16 mouse cellular contexts compared by ENCODE assay signal in genomic region chr13:3877185-3877584, GRCm38 (mm10). TPM values are rescaled to one million over a fixed set of nuclear protein-coding genes. Genes with fewer than 3 reads are reported as not detected.
A peak's percentile ranks its signal among the peaks of the same experiment; 100 is the strongest.
DNase-seq lines count a peak whose midpoint lies in the region; ATAC-seq and TF ChIP-seq lines count a peak whose summit lies in the region.
"Had no signal": no experiment of that assay in that cellular context is flagged by ENCODE, and none has a peak within 500 bp of the region (broad histone marks: within the 10 kb centered on the region; RNA-seq: fewer than 3 reads in every experiment).

No protein-coding gene starts in this region.

- WGBS in heart, embryonic 10.5 days = 66% methylated on average over 6 of the region's 6 CpGs
- WGBS in liver, embryonic 12.5 days (ENCODE audit: insufficient replicate concordance) = 55% methylated on average over 6 of the region's 6 CpGs
- WGBS in hindbrain, postnatal 0 days = 66% methylated on average over 6 of the region's 6 CpGs

- H3K4me1 ChIP-seq in heart, embryonic 10.5 days = peaks cover 15% of the 10 kb centered on the region
- H3K4me1 ChIP-seq in liver, embryonic 12.5 days = peaks cover 27% of the 10 kb centered on the region
- no peaks in the 10 kb centered on the region for H3K4me1 ChIP-seq in hindbrain, postnatal 0 days (ENCODE audit: insufficient read depth, low read length)

- no peak overlapping the region for H3K4me2 ChIP-seq in liver, embryonic 12.5 days
- no peak overlapping the region for H3K4me2 ChIP-seq in hindbrain, postnatal 0 days (ENCODE audit: low read depth, low read length)

- no peak for DNase-seq in heart, embryonic 10.5 days (ENCODE audit: low spot score)
- DNase-seq in heart, postnatal 4 days = no peak
- no peak for DNase-seq in liver
- DNase-seq in hindbrain, postnatal 0 days (ENCODE audit: low spot score) = no peak
- DNase-seq in left cerebral cortex, adult 9 months (ENCODE audit: low spot score in 2 of 2) = no peak
- DNase-seq: adrenal gland, adult 2 months; cerebellum, adult 11-12 months; heart, postnatal 14 days; lung, adult 18-20 months; thymus, postnatal 36 days had no signal

- ATAC-seq in liver, embryonic 12.5 days = peak; percentile 57
- peak; percentile 39; the same call in 1 of the 2 replicates for ATAC-seq in hindbrain, postnatal 0 days
- 0 out of 2 replicates have a peak, but pooled peaks have one; percentile 40 for ATAC-seq in monocyte, adult 5-6 weeks (replicated peaks; ENCODE audit: insufficient number of reproducible peaks, low FRiP score, low TSS enrichment, poor library complexity, severe bottlenecking)
- no peak for ATAC-seq in inflammation-experienced regulatory T-cells, adult 6 months

- no peak overlapping the region for H3K4me3 ChIP-seq in heart, embryonic 10.5 days
- H3K4me3 ChIP-seq in liver, embryonic 12.5 days = no peak overlapping the region
- no peak overlapping the region for H3K4me3 ChIP-seq in hindbrain, postnatal 0 days (ENCODE audit: low read length)

- peak overlapping the region; percentile 64 for H3K27ac ChIP-seq in heart, embryonic 10.5 days
- peak overlapping the region; percentile 8; the same call in 1 of the 2 replicates for H3K27ac ChIP-seq in liver, embryonic 12.5 days
- H3K27ac ChIP-seq in hindbrain, postnatal 0 days = no peak overlapping the region

- TF ChIP-seq CTCF in hindbrain, postnatal 0 days (IDR thresholded peaks at IDR 0.05; ENCODE audit: low read depth) = no peak

- H3K9ac ChIP-seq in liver, embryonic 12.5 days = no peak overlapping the region; the same call in 1 of the 2 replicates
- no peak overlapping the region for H3K9ac ChIP-seq in hindbrain, postnatal 0 days (replicated peaks; ENCODE audit: low read length)

- H3K27me3 ChIP-seq in heart, embryonic 10.5 days (ENCODE audit: insufficient read depth, poor library complexity, severe bottlenecking) = no peaks in the 10 kb centered on the region
- H3K27me3 ChIP-seq in liver, embryonic 12.5 days (replicated peaks) = no peaks in the 10 kb centered on the region
- no peaks in the 10 kb centered on the region for H3K27me3 ChIP-seq in hindbrain, postnatal 0 days (ENCODE audit: insufficient read depth, low read length)

- H3K36me3 ChIP-seq in heart, embryonic 10.5 days = peaks cover 20% of the 10 kb centered on the region
- H3K36me3 ChIP-seq in liver, embryonic 12.5 days = peaks cover 20% of the 10 kb centered on the region
- H3K36me3 ChIP-seq in hindbrain, postnatal 0 days (ENCODE audit: insufficient read depth, low read length) = no peaks in the 10 kb centered on the region

- no peaks in the 10 kb centered on the region for H3K9me3 ChIP-seq in heart, embryonic 10.5 days
- no peaks in the 10 kb centered on the region for H3K9me3 ChIP-seq in liver, embryonic 12.5 days (replicated peaks)
- H3K9me3 ChIP-seq in hindbrain, postnatal 0 days (ENCODE audit: low read length) = no peaks in the 10 kb centered on the region

RNA-seq across cellular contexts. Expression of gene Calm5, which starts 23.2 kb away (rescaled TPM):
- polyA plus RNA-seq in heart, embryonic 10.5 days (2016; fragmentation: Nextera tagmentation; extraction: Ambion mirVana) = not detected in 2 replicates
- total RNA-seq in heart, postnatal 4 days (2021) = not detected
- not detected in 2 replicates for polyA plus RNA-seq in liver, embryonic 12.5 days (2016; fragmentation: Nextera tagmentation; extraction: Ambion mirVana)
- not detected in 2 replicates for total RNA-seq in hindbrain, postnatal 0 days (2014; rRNA removed)
- not detected in 2 replicates for polyA plus RNA-seq in hindbrain, postnatal 0 days (2015; fragmentation: Nextera tagmentation; extraction: Ambion mirVana)
- total RNA-seq in monocyte, adult 5-6 weeks (2017) = not detected in 3 replicates
- not detected for polyA plus RNA-seq in inflammation-experienced regulatory T-cells, adult 6 months (2017; shearing (Covaris generic))
- total RNA-seq: adrenal gland, adult 2 months; heart, postnatal 14 days; layer of hippocampus, adult 18-20 months had no signal
- polyA plus RNA-seq: adrenal gland, adult 2 months; C2C12 had no signal

RNA-seq across cellular contexts. Expression of gene Calm4, which starts 39.6 kb away (rescaled TPM):
- polyA plus RNA-seq in heart, embryonic 10.5 days (2016; fragmentation: Nextera tagmentation; extraction: Ambion mirVana) = not detected in 2 replicates
- not detected for total RNA-seq in heart, postnatal 4 days (2021)
- polyA plus RNA-seq in liver, embryonic 12.5 days (2016; fragmentation: Nextera tagmentation; extraction: Ambion mirVana) = not detected in 2 replicates
- total RNA-seq in hindbrain, postnatal 0 days (2014; rRNA removed) = not detected in 2 replicates
- polyA plus RNA-seq in hindbrain, postnatal 0 days (2015; fragmentation: Nextera tagmentation; extraction: Ambion mirVana) = 0.16 TPM in 1 of 2 replicates, not detected in the other
- total RNA-seq in monocyte, adult 5-6 weeks (2017) = not detected in 3 replicates
- polyA plus RNA-seq in inflammation-experienced regulatory T-cells, adult 6 months (2017; shearing (Covaris generic)) = not detected
- total RNA-seq: adrenal gland, adult 2 months; heart, postnatal 14 days; layer of hippocampus, adult 18-20 months had no signal
- polyA plus RNA-seq: adrenal gland, adult 2 months; C2C12 had no signal

RNA-seq across cellular contexts. Expression of gene Net1, which starts 40.8 kb away (rescaled TPM):
- 53.7 and 72.9 TPM in 2 replicates for polyA plus RNA-seq in heart, embryonic 10.5 days (2016; fragmentation: Nextera tagmentation; extraction: Ambion mirVana)
- total RNA-seq in heart, postnatal 4 days (2021) = 10 to 100 TPM; 41.3 to 41.4 TPM
- polyA plus RNA-seq in liver, embryonic 12.5 days (2016; fragmentation: Nextera tagmentation; extraction: Ambion mirVana) = 67.4 and 73.0 TPM in 2 replicates
- 11.7 and 12.1 TPM in 2 replicates for total RNA-seq in hindbrain, postnatal 0 days (2014; rRNA removed)
- polyA plus RNA-seq in hindbrain, postnatal 0 days (2015; fragmentation: Nextera tagmentation; extraction: Ambion mirVana) = 12.7 and 12.8 TPM in 2 replicates
- 24.7 to 34.8 TPM (median 25.9 TPM) in 3 replicates for total RNA-seq in monocyte, adult 5-6 weeks (2017)
- 10 to 100 TPM; 24.1 to 29.7 (median 27.0) TPM for polyA plus RNA-seq in inflammation-experienced regulatory T-cells, adult 6 months (2017; shearing (Covaris generic))

RNA-seq across cellular contexts. Expression of gene Tubal3, which starts 40.9 kb away (rescaled TPM):
- not detected in 2 replicates for polyA plus RNA-seq in heart, embryonic 10.5 days (2016; fragmentation: Nextera tagmentation; extraction: Ambion mirVana)
- total RNA-seq in heart, postnatal 4 days (2021) = not detected
- not detected in 2 replicates for polyA plus RNA-seq in liver, embryonic 12.5 days (2016; fragmentation: Nextera tagmentation; extraction: Ambion mirVana)
- total RNA-seq in hindbrain, postnatal 0 days (2014; rRNA removed) = not detected in 2 replicates
- not detected in 2 replicates for polyA plus RNA-seq in hindbrain, postnatal 0 days (2015; fragmentation: Nextera tagmentation; extraction: Ambion mirVana)
- total RNA-seq in monocyte, adult 5-6 weeks (2017) = not detected in 3 replicates
- polyA plus RNA-seq in inflammation-experienced regulatory T-cells, adult 6 months (2017; shearing (Covaris generic)) = under 1 TPM in 1 of 3 experiments, not detected in 2; 0.67 TPM
- total RNA-seq: adrenal gland, adult 2 months; gastrocnemius, adult 18-20 months; heart, postnatal 14 days; layer of hippocampus, adult 18-20 months had no signal
- polyA plus RNA-seq: adrenal gland, adult 2 months; C2C12 had no signal
